Mouse (Mus musculus): ENCODE data around the gene Hs3st3b1. TPM values are rescaled to one million over a fixed set of nuclear protein-coding genes. Genes with fewer than 3 reads are reported as not detected.

The Hs3st3b1 gene
- polyA plus RNA-seq (2015; fragmentation: Nextera tagmentation; extraction: Ambion mirVana): 0.78 and 1.1 TPM in 2 replicates

DNA sequence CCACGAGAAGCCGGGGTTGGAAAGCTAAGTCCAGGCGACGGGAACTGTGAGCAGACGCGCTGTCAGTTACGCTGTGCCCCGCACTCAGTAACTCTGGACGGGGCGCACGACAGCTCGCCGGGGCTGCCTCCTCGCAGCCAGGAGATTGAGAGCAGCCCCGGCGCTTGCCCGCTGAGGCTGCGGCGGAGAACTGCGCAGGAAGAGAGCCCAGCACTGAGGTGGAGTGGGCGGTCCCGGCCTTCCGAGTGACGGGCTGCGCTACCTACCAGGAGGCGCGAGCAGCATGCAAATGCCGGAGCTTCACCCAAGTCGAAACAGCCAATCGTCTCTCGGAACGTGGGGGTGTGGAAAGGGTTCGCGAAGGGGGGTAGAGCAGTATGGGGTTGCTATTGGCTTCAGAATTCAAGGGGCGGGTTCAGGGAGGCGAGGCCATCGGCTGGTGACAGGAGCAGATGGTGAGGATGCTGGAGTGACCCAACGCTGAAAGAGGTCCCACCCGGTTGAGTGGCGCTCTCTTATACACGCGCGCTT, at the start of gene Hs3st3b1:
Hs3st3b1 (minus strand) TSS at position 200 of the 531 bp plus-strand sequence.
- Histone ChIP-seq H3K27me3 (ENCODE audit: control insufficient read depth, insufficient read depth, low read depth, low read length) (peaks cover 80% of the 10 kb centered on the region), H3K36me3 (ENCODE audit: control insufficient read depth, insufficient read depth, low read length) (no peaks in the 10 kb centered on the region), H3K4me2 (ENCODE audit: low read depth, low read length) (peak within 1 kb of the TSS; percentile 73), H3K27ac (ENCODE audit: low read length) (no peak within 1 kb of the TSS), H3K4me3 (ENCODE audit: low read length) (peak within 1 kb of the TSS; percentile 52), H3K9ac (ENCODE audit: low read length) (peak within 1 kb of the TSS; percentile 21), H3K9me3 (ENCODE audit: control insufficient read depth, low read length) (no peaks in the 10 kb centered on the region), H3K4me1 (replicated peaks; ENCODE audit: control insufficient read depth, insufficient read depth, low read length) (peaks cover 34% of the 10 kb centered on the region)
- WGBS: under 1% methylated on average over 43 of the region's 43 CpGs
- ATAC-seq (ENCODE audit: low read depth): peak; percentile 95

DNA sequence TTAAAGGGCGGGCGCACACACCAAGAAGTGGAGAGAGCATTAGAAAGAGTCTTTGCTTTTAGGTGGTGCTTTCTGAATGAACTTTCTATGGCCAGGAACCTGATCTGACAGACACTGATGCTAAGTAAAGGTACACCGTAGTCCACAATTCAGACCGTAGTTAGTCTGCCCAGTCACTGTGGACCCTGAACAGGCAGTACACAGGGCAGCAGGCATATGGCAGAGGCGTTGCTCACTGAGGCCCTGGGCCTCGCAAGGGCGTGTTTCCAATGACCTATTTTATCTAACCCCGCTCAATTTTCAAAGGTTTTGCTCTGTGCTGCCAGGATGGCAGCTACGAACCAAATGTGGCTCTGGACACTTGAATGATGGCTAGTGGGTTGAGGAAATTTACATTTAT, 49.4 kb upstream of the Hs3st3b1 start:
- no peaks in the 10 kb centered on the region for H3K27me3 ChIP-seq (ENCODE audit: control insufficient read depth, insufficient read depth, low read depth, low read length)
- no peaks in the 10 kb centered on the region; the same call in 1 of the 2 replicates for H3K4me1 ChIP-seq (replicated peaks; ENCODE audit: control insufficient read depth, insufficient read depth, low read length)
- H3K27ac ChIP-seq (ENCODE audit: low read length): no peak overlapping the region
- no peaks in the 10 kb centered on the region for H3K36me3 ChIP-seq (ENCODE audit: control insufficient read depth, insufficient read depth, low read length)
- H3K9me3 ChIP-seq (ENCODE audit: control insufficient read depth, low read length): no peaks in the 10 kb centered on the region
- H3K9ac ChIP-seq (ENCODE audit: low read length): no peak overlapping the region
- H3K4me3 ChIP-seq (ENCODE audit: low read length): no peak overlapping the region
- no peak for ATAC-seq (ENCODE audit: low read depth)
- WGBS: 93% methylated on average over 9 of the region's 9 CpGs
- H3K4me2 ChIP-seq (ENCODE audit: low read depth, low read length): no peak overlapping the region

DNA sequence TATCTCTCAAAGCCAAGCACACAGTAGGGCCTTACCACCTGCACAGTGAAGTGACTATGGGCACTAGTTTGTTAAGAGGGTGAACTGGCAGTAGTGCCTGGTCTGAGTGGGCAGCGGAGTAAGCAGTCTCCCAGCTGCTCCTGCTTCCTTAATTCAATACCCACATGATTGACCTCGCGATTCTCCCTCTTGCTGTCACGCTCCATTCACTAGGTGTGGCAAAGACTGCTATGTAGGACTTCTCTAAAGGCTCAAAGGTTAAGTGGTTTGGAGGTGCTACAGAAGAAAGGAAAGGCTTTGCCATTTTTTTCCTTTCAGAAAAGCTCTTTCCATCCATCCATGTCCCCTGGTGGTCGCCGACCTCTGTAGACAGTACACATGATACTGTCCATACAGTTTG, 48.7 kb upstream of the Hs3st3b1 start:
- Histone ChIP-seq H3K9me3 (ENCODE audit: control insufficient read depth, low read length) (no peaks in the 10 kb centered on the region), H3K4me2 (ENCODE audit: low read depth, low read length) (no peak overlapping the region), H3K27me3 (ENCODE audit: control insufficient read depth, insufficient read depth, low read depth, low read length) (no peaks in the 10 kb centered on the region), H3K27ac (ENCODE audit: low read length) (no peak overlapping the region), H3K36me3 (ENCODE audit: control insufficient read depth, insufficient read depth, low read length) (no peaks in the 10 kb centered on the region), H3K4me3 (ENCODE audit: low read length) (no peak overlapping the region), H3K9ac (ENCODE audit: low read length) (no peak overlapping the region), H3K4me1 (replicated peaks; ENCODE audit: control insufficient read depth, insufficient read depth, low read length) (peaks cover 3% of the 10 kb centered on the region; the same call in 1 of the 2 replicates)
- ATAC-seq (ENCODE audit: low read depth): no peak
- WGBS: 87% methylated on average over 6 of the region's 6 CpGs

DNA sequence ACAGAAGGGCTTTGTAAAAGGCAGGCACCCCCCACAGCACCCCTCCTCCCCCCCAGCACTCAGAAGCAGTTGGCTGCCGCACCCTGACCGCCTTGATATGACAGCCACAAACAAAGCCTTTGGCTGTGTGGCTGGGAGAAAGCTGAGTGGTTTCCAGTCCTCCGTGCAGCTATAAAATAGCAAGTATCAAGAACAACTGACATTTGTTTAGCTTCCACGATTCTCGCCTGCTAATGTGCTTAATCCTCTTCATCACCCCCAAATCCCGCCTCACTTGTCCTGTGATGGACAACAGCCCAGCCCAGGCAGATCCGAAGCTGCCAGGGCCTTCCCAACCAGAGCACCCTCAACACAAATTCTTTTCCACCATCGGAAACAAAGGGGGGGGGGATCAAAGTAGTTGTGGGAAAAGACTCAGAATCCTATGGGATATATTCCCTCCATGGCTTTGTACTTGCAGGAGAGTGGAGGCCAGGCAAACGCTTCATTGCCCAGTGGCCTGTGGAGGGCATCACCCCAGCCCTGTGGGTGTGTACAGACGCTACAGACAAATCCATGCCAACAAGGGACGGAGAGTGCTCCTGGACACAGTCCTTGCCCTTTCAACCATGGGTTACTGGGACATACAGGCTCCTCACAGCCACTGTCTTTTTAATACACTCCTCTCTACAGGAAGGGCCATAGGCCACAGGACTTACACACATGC, 47.3 kb upstream of the Hs3st3b1 start:
- no peak for ATAC-seq (ENCODE audit: low read depth)
- Histone ChIP-seq H3K36me3 (ENCODE audit: control insufficient read depth, insufficient read depth, low read length) (no peaks in the 10 kb centered on the region), H3K4me2 (ENCODE audit: low read depth, low read length) (no peak overlapping the region), H3K4me3 (ENCODE audit: low read length) (no peak overlapping the region), H3K9ac (ENCODE audit: low read length) (no peak overlapping the region; the same call in 1 of the 2 replicates), H3K27me3 (ENCODE audit: control insufficient read depth, insufficient read depth, low read depth, low read length) (no peaks in the 10 kb centered on the region), H3K4me1 (replicated peaks; ENCODE audit: control insufficient read depth, insufficient read depth, low read length) (peaks cover 4% of the 10 kb centered on the region; the same call in 1 of the 2 replicates), H3K27ac (ENCODE audit: low read length) (no peak overlapping the region), H3K9me3 (ENCODE audit: control insufficient read depth, low read length) (no peaks in the 10 kb centered on the region)
- WGBS: 45% methylated on average over 11 of the region's 11 CpGs

DNA sequence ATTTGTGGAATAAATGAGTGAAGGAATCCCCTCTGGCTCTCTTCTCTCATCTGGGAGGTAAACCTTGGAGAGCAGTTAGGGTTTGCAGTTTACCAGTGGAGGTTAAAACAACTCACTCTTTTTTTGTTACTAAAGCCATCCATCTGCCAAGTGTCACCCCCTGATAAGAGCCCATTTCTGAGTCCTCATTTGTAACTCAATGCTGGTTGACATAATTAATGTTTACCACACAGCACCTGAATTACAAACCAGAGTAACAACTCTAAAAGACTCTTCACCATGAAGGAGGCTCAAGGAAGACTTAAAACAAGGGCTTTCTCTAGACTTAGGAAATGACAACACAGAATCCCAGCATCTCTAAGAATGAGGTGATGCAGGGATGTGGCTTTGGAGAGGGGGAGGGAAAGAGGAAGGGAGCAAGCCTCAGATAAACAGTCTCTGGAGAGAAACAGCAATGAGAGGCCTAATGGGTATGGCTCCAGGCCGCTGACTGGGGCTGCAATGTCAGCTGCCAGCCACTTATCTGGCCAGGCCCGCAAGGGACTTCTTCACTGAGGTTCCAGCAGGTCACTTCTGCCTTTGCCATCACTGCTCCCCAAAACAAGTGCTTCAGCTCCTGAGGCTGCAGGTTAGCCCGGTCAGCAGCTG, 46.4 kb upstream of the Hs3st3b1 start:
- Histone ChIP-seq H3K4me1 (replicated peaks; ENCODE audit: control insufficient read depth, insufficient read depth, low read length) (peaks cover 4% of the 10 kb centered on the region; the same call in 1 of the 2 replicates), H3K9me3 (ENCODE audit: control insufficient read depth, low read length) (no peaks in the 10 kb centered on the region), H3K4me2 (ENCODE audit: low read depth, low read length) (no peak overlapping the region), H3K36me3 (ENCODE audit: control insufficient read depth, insufficient read depth, low read length) (no peaks in the 10 kb centered on the region), H3K9ac (ENCODE audit: low read length) (no peak overlapping the region), H3K27me3 (ENCODE audit: control insufficient read depth, insufficient read depth, low read depth, low read length) (no peaks in the 10 kb centered on the region), H3K27ac (ENCODE audit: low read length) (no peak overlapping the region), H3K4me3 (ENCODE audit: low read length) (no peak overlapping the region)
- no peak for ATAC-seq (ENCODE audit: low read depth)
- 49% methylated on average over 3 of the region's 3 CpGs for WGBS

DNA sequence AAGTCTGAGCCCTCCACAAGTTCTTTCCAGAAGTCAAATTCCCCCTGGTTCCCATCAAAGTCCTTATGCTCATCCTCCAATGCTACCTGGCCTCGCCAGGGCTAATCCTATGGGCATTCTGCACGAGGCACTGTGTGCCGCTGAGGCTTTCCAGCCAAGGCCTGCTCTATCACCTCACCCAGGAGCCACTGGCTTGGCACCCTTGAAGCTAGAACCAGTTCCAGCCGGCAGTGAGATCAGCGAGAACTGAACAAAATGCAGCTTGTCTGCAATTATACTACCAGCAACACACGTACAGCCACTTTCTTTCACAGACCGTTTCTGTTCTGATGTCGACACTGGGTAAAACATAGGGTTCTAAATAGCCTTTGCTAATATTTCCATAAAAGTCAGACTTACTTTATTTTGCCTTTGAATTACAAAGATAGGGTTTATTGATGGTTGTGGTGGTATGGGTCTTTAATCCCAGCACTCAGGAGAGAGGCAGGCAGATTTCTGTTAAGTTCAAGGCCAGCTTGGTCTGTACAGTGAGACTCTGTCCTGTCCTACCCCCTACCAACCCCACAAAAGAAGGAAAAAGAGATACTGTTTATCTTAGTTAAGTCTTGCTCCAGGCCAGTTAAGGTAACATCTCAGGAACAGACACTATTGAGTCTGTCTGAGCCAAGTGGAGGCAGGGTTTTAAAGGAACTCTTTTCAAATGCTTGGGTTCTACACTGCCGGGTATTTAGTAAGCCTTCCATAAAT, 45.7 kb upstream of the Hs3st3b1 start:
- WGBS: 67% methylated on average over 9 of the region's 9 CpGs

DNA sequence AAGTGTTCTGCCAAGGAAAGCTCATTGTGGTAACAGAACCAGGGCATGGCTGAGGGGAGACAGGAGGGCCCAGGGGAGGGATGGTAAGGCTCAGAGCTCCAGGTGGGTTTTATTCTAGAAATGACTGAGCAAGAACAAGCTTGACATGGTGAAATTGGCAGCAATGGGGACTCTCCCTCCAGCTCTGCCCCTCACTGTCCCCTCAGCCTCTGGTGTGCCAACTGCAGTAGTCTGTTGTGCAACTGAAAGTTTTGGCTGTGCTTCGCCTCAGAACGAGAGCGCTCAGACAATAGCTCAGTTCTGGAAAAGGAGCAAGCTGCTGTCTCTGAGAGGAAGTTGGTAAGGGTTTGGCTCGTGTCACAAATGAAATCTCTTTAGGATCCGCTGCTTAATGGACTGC, 43.3 kb upstream of the Hs3st3b1 start:
- Histone ChIP-seq H3K27ac (ENCODE audit: low read length) (no peak overlapping the region), H3K4me2 (ENCODE audit: low read depth, low read length) (no peak overlapping the region), H3K9ac (ENCODE audit: low read length) (no peak overlapping the region), H3K27me3 (ENCODE audit: control insufficient read depth, insufficient read depth, low read depth, low read length) (no peaks in the 10 kb centered on the region), H3K4me1 (replicated peaks; ENCODE audit: control insufficient read depth, insufficient read depth, low read length) (peaks cover 4% of the 10 kb centered on the region; the same call in 1 of the 2 replicates), H3K36me3 (ENCODE audit: control insufficient read depth, insufficient read depth, low read length) (no peaks in the 10 kb centered on the region), H3K4me3 (ENCODE audit: low read length) (no peak overlapping the region), H3K9me3 (ENCODE audit: control insufficient read depth, low read length) (no peaks in the 10 kb centered on the region)
- WGBS: 46% methylated on average over 5 of the region's 5 CpGs
- peak; percentile 35 for ATAC-seq (ENCODE audit: low read depth)

More for the DNA sequence above, 45.7 kb upstream of the Hs3st3b1 start:
- no peak for ATAC-seq (ENCODE audit: low read depth)
- H3K27me3 ChIP-seq (ENCODE audit: control insufficient read depth, insufficient read depth, low read depth, low read length): no peaks in the 10 kb centered on the region
- H3K4me2 ChIP-seq (ENCODE audit: low read depth, low read length): no peak overlapping the region
- no peaks in the 10 kb centered on the region for H3K36me3 ChIP-seq (ENCODE audit: control insufficient read depth, insufficient read depth, low read length)
- H3K4me3 ChIP-seq (ENCODE audit: low read length): no peak overlapping the region
- H3K4me1 ChIP-seq (replicated peaks; ENCODE audit: control insufficient read depth, insufficient read depth, low read length): peaks cover 4% of the 10 kb centered on the region; the same call in 1 of the 2 replicates
- H3K9me3 ChIP-seq (ENCODE audit: control insufficient read depth, low read length): no peaks in the 10 kb centered on the region
- H3K9ac ChIP-seq (ENCODE audit: low read length): no peak overlapping the region
- H3K27ac ChIP-seq (ENCODE audit: low read length): no peak overlapping the region

DNA sequence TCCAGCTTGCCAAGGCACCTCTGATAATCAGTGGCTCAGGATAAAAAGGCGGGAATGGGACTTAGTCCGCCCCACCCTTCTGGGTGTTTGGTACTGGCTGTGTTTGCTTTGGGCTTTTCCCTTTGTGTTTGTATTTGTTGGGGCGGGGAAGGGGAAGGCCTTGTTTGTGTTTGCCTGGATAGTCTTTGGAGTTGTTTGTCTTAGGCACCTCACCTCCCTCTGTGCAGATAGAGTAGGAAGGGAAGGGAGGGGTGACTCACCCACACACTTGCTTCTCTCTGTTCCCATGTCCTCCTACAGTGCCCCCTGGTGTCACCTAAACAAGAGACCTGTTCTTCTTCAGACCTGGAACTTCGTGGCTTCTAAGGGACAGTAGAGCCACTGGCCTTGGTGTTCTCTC, 35.1 kb upstream of the Hs3st3b1 start:
- 51% methylated on average over 4 of the region's 4 CpGs for WGBS
- H3K4me3 ChIP-seq (ENCODE audit: low read length): no peak overlapping the region
- H3K9me3 ChIP-seq (ENCODE audit: control insufficient read depth, low read length): no peaks in the 10 kb centered on the region
- H3K4me1 ChIP-seq (replicated peaks; ENCODE audit: control insufficient read depth, insufficient read depth, low read length): peaks cover 9% of the 10 kb centered on the region
- H3K27ac ChIP-seq (ENCODE audit: low read length): no peak overlapping the region
- no peak overlapping the region for H3K9ac ChIP-seq (ENCODE audit: low read length)
- no peak overlapping the region for H3K4me2 ChIP-seq (ENCODE audit: low read depth, low read length)
- H3K27me3 ChIP-seq (ENCODE audit: control insufficient read depth, insufficient read depth, low read depth, low read length): peaks cover 3% of the 10 kb centered on the region; the same call in 1 of the 2 replicates
- ATAC-seq (ENCODE audit: low read depth): no peak
- no peaks in the 10 kb centered on the region for H3K36me3 ChIP-seq (ENCODE audit: control insufficient read depth, insufficient read depth, low read length)

DNA sequence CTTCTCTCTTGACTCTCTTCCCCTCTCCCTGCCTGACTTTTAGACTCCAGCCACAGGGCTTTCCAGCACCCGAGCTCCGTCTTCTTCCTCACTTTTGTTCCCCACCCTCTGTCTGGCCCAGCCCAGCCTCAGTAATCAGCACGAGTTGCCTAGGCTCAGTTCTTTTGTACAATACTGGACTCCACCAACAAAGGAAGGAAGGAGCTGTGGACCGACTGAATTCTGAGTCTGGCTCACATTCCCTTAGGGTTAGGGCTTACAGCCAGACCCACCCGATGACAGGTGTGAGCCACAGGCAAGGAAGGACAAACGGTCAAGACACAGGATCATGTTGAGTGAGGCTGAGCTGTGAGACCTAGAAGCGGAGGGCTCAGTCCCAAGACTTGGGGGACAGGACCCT, 34.7 kb upstream of the Hs3st3b1 start:
- ATAC-seq (ENCODE audit: low read depth): no peak
- peaks cover 13% of the 10 kb centered on the region for H3K4me1 ChIP-seq (replicated peaks; ENCODE audit: control insufficient read depth, insufficient read depth, low read length)
- WGBS: 35% methylated on average over 7 of the region's 7 CpGs
- H3K9ac ChIP-seq (ENCODE audit: low read length): no peak overlapping the region
- H3K9me3 ChIP-seq (ENCODE audit: control insufficient read depth, low read length): no peaks in the 10 kb centered on the region
- no peaks in the 10 kb centered on the region for H3K36me3 ChIP-seq (ENCODE audit: control insufficient read depth, insufficient read depth, low read length)
- H3K4me3 ChIP-seq (ENCODE audit: low read length): no peak overlapping the region
- no peak overlapping the region for H3K27ac ChIP-seq (ENCODE audit: low read length)
- peaks cover 3% of the 10 kb centered on the region; the same call in 1 of the 2 replicates for H3K27me3 ChIP-seq (ENCODE audit: control insufficient read depth, insufficient read depth, low read depth, low read length)
- no peak overlapping the region for H3K4me2 ChIP-seq (ENCODE audit: low read depth, low read length)
